Mouse (Mus musculus): ENCODE data around the gene Ifitm2. TPM values are rescaled to one million over a fixed set of nuclear protein-coding genes. Genes with fewer than 3 reads are reported as not detected.

Gene Ifitm2
- polyA plus RNA-seq, 1 experiment from 2014 or later, result 991 TPM

- Histone ChIP-seq H3K4me2 (replicated peaks; ENCODE audit: low read depth, low read length) (no peak overlapping the region), H3K4me1 (ENCODE audit: insufficient read depth, low read length) (0 out of 2 replicates have a peak, but pooled peaks cover 3% of the 10 kb centered on the region), H3K4me3 (ENCODE audit: low read length) (no peak overlapping the region), H3K27ac (ENCODE audit: low read length) (peak overlapping the region; percentile 73), H3K9ac (replicated peaks; ENCODE audit: low read length) (no peak overlapping the region), H3K36me3 (ENCODE audit: insufficient read depth, low read length) (no peaks in the 10 kb centered on the region), H3K27me3 (ENCODE audit: insufficient read depth, low read length) (no peaks in the 10 kb centered on the region), H3K9me3 (ENCODE audit: low read length) (no peaks in the 10 kb centered on the region)
- ATAC-seq (ENCODE audit: low FRiP score, low TSS enrichment), result peak; percentile 60
- WGBS, result 54% methylated on average over 5 of the region's 5 CpGs
These were observed 42.8 kb downstream of the Ifitm2 start for GRCm38 (mm10) chr7:140912846-140913482.

GRCm38 (mm10) chr7:140912293-140912692 lies 43.5 kb downstream of the Ifitm2 start:
- Histone ChIP-seq H3K9ac (replicated peaks; ENCODE audit: low read length) (0 out of 2 replicates have a peak overlapping the region, but pooled peaks have one; percentile 18), H3K4me3 (ENCODE audit: low read length) (no peak overlapping the region), H3K4me1 (ENCODE audit: insufficient read depth, low read length) (0 out of 2 replicates have a peak, but pooled peaks cover 3% of the 10 kb centered on the region), H3K4me2 (replicated peaks; ENCODE audit: low read depth, low read length) (no peak overlapping the region), H3K27me3 (ENCODE audit: insufficient read depth, low read length) (no peaks in the 10 kb centered on the region), H3K9me3 (ENCODE audit: low read length) (no peaks in the 10 kb centered on the region), H3K27ac (ENCODE audit: low read length) (peak overlapping the region; percentile 73), H3K36me3 (ENCODE audit: insufficient read depth, low read length) (no peaks in the 10 kb centered on the region)
- WGBS, result 63% methylated on average over 3 of the region's 3 CpGs
- ATAC-seq (ENCODE audit: low FRiP score, low TSS enrichment), result no peak

GRCm38 (mm10) chr7:140908634-140909107 lies 47.1 kb downstream of the Ifitm2 start:
- Histone ChIP-seq H3K9me3 (ENCODE audit: low read length) (no peaks in the 10 kb centered on the region), H3K27me3 (ENCODE audit: insufficient read depth, low read length) (no peaks in the 10 kb centered on the region), H3K9ac (replicated peaks; ENCODE audit: low read length) (0 out of 2 replicates have a peak overlapping the region, but pooled peaks have one; percentile 9), H3K36me3 (ENCODE audit: insufficient read depth, low read length) (no peaks in the 10 kb centered on the region), H3K27ac (ENCODE audit: low read length) (no peak overlapping the region), H3K4me3 (ENCODE audit: low read length) (peak overlapping the region; percentile 40), H3K4me2 (replicated peaks; ENCODE audit: low read depth, low read length) (peak overlapping the region; percentile 54), H3K4me1 (ENCODE audit: insufficient read depth, low read length) (0 out of 2 replicates have a peak, but pooled peaks cover 3% of the 10 kb centered on the region)
- WGBS, result under 1% methylated on average over 19 of the region's 19 CpGs
- peak; percentile 86 for ATAC-seq (ENCODE audit: low FRiP score, low TSS enrichment)

- H3K4me3 ChIP-seq (ENCODE audit: low read length), result no peak overlapping the region
- no peaks in the 10 kb centered on the region for H3K9me3 ChIP-seq (ENCODE audit: low read length)
- no peak overlapping the region for H3K9ac ChIP-seq (replicated peaks; ENCODE audit: low read length)
- H3K4me1 ChIP-seq (ENCODE audit: insufficient read depth, low read length), result 0 out of 2 replicates have a peak, but pooled peaks cover 3% of the 10 kb centered on the region
- no peak for ATAC-seq (ENCODE audit: low FRiP score, low TSS enrichment)
- 43% methylated on average over 7 of the region's 7 CpGs for WGBS
- no peak overlapping the region for H3K27ac ChIP-seq (ENCODE audit: low read length)
- H3K4me2 ChIP-seq (replicated peaks; ENCODE audit: low read depth, low read length), result no peak overlapping the region
- no peaks in the 10 kb centered on the region for H3K36me3 ChIP-seq (ENCODE audit: insufficient read depth, low read length)
- no peaks in the 10 kb centered on the region for H3K27me3 ChIP-seq (ENCODE audit: insufficient read depth, low read length)
These were observed 47.6 kb downstream of the Ifitm2 start for GRCm38 (mm10) chr7:140908181-140908580.

- 84% methylated on average over 7 of the region's 7 CpGs for WGBS
- no peaks in the 10 kb centered on the region for H3K9me3 ChIP-seq (ENCODE audit: low read length)
- H3K4me2 ChIP-seq (replicated peaks; ENCODE audit: low read depth, low read length), result no peak overlapping the region
- H3K4me1 ChIP-seq (ENCODE audit: insufficient read depth, low read length), result peaks cover 7% of the 10 kb centered on the region; the same call in 1 of the 2 replicates
- no peaks in the 10 kb centered on the region for H3K36me3 ChIP-seq (ENCODE audit: insufficient read depth, low read length)
- no peak overlapping the region for H3K27ac ChIP-seq (ENCODE audit: low read length)
- no peak overlapping the region for H3K4me3 ChIP-seq (ENCODE audit: low read length)
- H3K27me3 ChIP-seq (ENCODE audit: insufficient read depth, low read length), result no peaks in the 10 kb centered on the region
- no peak overlapping the region for H3K9ac ChIP-seq (replicated peaks; ENCODE audit: low read length)
- ATAC-seq (ENCODE audit: low FRiP score, low TSS enrichment), result no peak
These were observed 48.1 kb downstream of the Ifitm2 start for GRCm38 (mm10) chr7:140907697-140908096.

GRCm38 (mm10) chr7:140907131-140907530 lies 48.7 kb downstream of the Ifitm2 start:
- no peak overlapping the region for H3K4me2 ChIP-seq (replicated peaks; ENCODE audit: low read depth, low read length)
- no peak for ATAC-seq (ENCODE audit: low FRiP score, low TSS enrichment)
- H3K27ac ChIP-seq (ENCODE audit: low read length), result no peak overlapping the region
- 77% methylated on average over 13 of the region's 13 CpGs for WGBS
- no peaks in the 10 kb centered on the region for H3K36me3 ChIP-seq (ENCODE audit: insufficient read depth, low read length)
- no peaks in the 10 kb centered on the region for H3K9me3 ChIP-seq (ENCODE audit: low read length)
- no peak overlapping the region for H3K9ac ChIP-seq (replicated peaks; ENCODE audit: low read length)
- peaks cover 7% of the 10 kb centered on the region; the same call in 1 of the 2 replicates for H3K4me1 ChIP-seq (ENCODE audit: insufficient read depth, low read length)
- no peak overlapping the region for H3K4me3 ChIP-seq (ENCODE audit: low read length)
- no peaks in the 10 kb centered on the region for H3K27me3 ChIP-seq (ENCODE audit: insufficient read depth, low read length)

- no peak overlapping the region for H3K4me2 ChIP-seq (replicated peaks; ENCODE audit: low read depth, low read length)
- no peaks in the 10 kb centered on the region for H3K9me3 ChIP-seq (ENCODE audit: low read length)
- H3K4me3 ChIP-seq (ENCODE audit: low read length), result no peak overlapping the region
- H3K4me1 ChIP-seq (ENCODE audit: insufficient read depth, low read length), result peaks cover 7% of the 10 kb centered on the region; the same call in 1 of the 2 replicates
- peak overlapping the region; percentile 55; the same call in 1 of the 2 replicates for H3K27ac ChIP-seq (ENCODE audit: low read length)
- H3K36me3 ChIP-seq (ENCODE audit: insufficient read depth, low read length), result no peaks in the 10 kb centered on the region
- ATAC-seq (ENCODE audit: low FRiP score, low TSS enrichment), result no peak
- H3K27me3 ChIP-seq (ENCODE audit: insufficient read depth, low read length), result no peaks in the 10 kb centered on the region
- WGBS, result 75% methylated on average over 2 of the region's 2 CpGs
- no peak overlapping the region for H3K9ac ChIP-seq (replicated peaks; ENCODE audit: low read length)
These were observed 50.1 kb downstream of the Ifitm2 start for GRCm38 (mm10) chr7:140905642-140906081.

Other genes with a start within 250 kb of the Ifitm2 start
- 1.4 and 1.8 TPM in 2 replicates for gene Cyp2e1, start 192.2 kb downstream of the Ifitm2 start, polyA plus RNA-seq (2015; fragmentation: Nextera tagmentation; extraction: Ambion mirVana)
- gene Syce1, start 168.1 kb downstream of the Ifitm2 start, polyA plus RNA-seq (2015; fragmentation: Nextera tagmentation; extraction: Ambion mirVana), result 0.25 and 0.37 TPM in 2 replicates
- gene Zfp941, start 133.8 kb downstream of the Ifitm2 start, polyA plus RNA-seq (2015; fragmentation: Nextera tagmentation; extraction: Ambion mirVana), result 1.4 and 1.6 TPM in 2 replicates
- gene Urah, start 121.0 kb downstream of the Ifitm2 start, polyA plus RNA-seq (2015; fragmentation: Nextera tagmentation; extraction: Ambion mirVana), result 0.49 and 0.92 TPM in 2 replicates
- gene Scgb1c1, start 110.4 kb downstream of the Ifitm2 start, polyA plus RNA-seq (2015; fragmentation: Nextera tagmentation; extraction: Ambion mirVana), result not detected in 2 replicates
- 0.12 TPM in 1 of 2 replicates, not detected in the other for gene Odf3, start 108.2 kb downstream of the Ifitm2 start, polyA plus RNA-seq (2015; fragmentation: Nextera tagmentation; extraction: Ambion mirVana)
- not detected in 2 replicates for gene Gm45785, start 99.7 kb downstream of the Ifitm2 start, polyA plus RNA-seq (2015; fragmentation: Nextera tagmentation; extraction: Ambion mirVana)
- gene Ric8a, start 99.0 kb downstream of the Ifitm2 start, polyA plus RNA-seq (2015; fragmentation: Nextera tagmentation; extraction: Ambion mirVana), result 69.7 and 73.6 TPM in 2 replicates
- 41.7 and 42.1 TPM in 2 replicates for gene Bet1l, start 98.4 kb downstream of the Ifitm2 start, polyA plus RNA-seq (2015; fragmentation: Nextera tagmentation; extraction: Ambion mirVana)
- gene Psmd13, start 74.0 kb downstream of the Ifitm2 start, polyA plus RNA-seq (2015; fragmentation: Nextera tagmentation; extraction: Ambion mirVana), result 242 and 246 TPM in 2 replicates
- 41.5 and 42.6 TPM in 2 replicates for gene Sirt3, start 73.7 kb downstream of the Ifitm2 start, polyA plus RNA-seq (2015; fragmentation: Nextera tagmentation; extraction: Ambion mirVana)
- 1.4 and 2.6 TPM in 2 replicates for gene Cox8b, start 55.5 kb downstream of the Ifitm2 start, polyA plus RNA-seq (2015; fragmentation: Nextera tagmentation; extraction: Ambion mirVana)
- 1.9 and 2.2 TPM in 2 replicates for gene Nlrp6, start 35.1 kb downstream of the Ifitm2 start, polyA plus RNA-seq (2015; fragmentation: Nextera tagmentation; extraction: Ambion mirVana)
- gene Pgghg, start 14.6 kb downstream of the Ifitm2 start, polyA plus RNA-seq (2015; fragmentation: Nextera tagmentation; extraction: Ambion mirVana), result 25.3 and 26.6 TPM in 2 replicates
- 4.2 and 5.8 TPM in 2 replicates for gene Ifitm5, start 5.7 kb downstream of the Ifitm2 start, polyA plus RNA-seq (2015; fragmentation: Nextera tagmentation; extraction: Ambion mirVana)
- gene Gm45717, start 50 bp downstream of the Ifitm2 start, polyA plus RNA-seq (2015; fragmentation: Nextera tagmentation; extraction: Ambion mirVana), result 0.76 TPM in 1 of 2 replicates, not detected in the other
- 64.6 and 72.4 TPM in 2 replicates for gene Ifitm1, start 11.2 kb upstream of the Ifitm2 start, polyA plus RNA-seq (2015; fragmentation: Nextera tagmentation; extraction: Ambion mirVana)
- 210 and 234 TPM in 2 replicates for gene Ifitm3, start 54.8 kb upstream of the Ifitm2 start, polyA plus RNA-seq (2015; fragmentation: Nextera tagmentation; extraction: Ambion mirVana)
- gene Ifitm6, start 61.9 kb upstream of the Ifitm2 start, polyA plus RNA-seq (2015; fragmentation: Nextera tagmentation; extraction: Ambion mirVana), result 0.94 and 1.5 TPM in 2 replicates
- not detected in 2 replicates for gene Gm17387, start 73.1 kb upstream of the Ifitm2 start, polyA plus RNA-seq (2015; fragmentation: Nextera tagmentation; extraction: Ambion mirVana)
- 13.2 and 13.9 TPM in 2 replicates for gene B4galnt4, start 105.1 kb upstream of the Ifitm2 start, polyA plus RNA-seq (2015; fragmentation: Nextera tagmentation; extraction: Ambion mirVana)
- 9.2 and 10.5 TPM in 2 replicates for gene Pkp3, start 122.2 kb upstream of the Ifitm2 start, polyA plus RNA-seq (2015; fragmentation: Nextera tagmentation; extraction: Ambion mirVana)
- gene Sigirr, start 144.6 kb upstream of the Ifitm2 start, polyA plus RNA-seq (2015; fragmentation: Nextera tagmentation; extraction: Ambion mirVana), result 37.7 and 45.2 TPM in 2 replicates
- gene Ano9, start 161.8 kb upstream of the Ifitm2 start, polyA plus RNA-seq (2015; fragmentation: Nextera tagmentation; extraction: Ambion mirVana), result 8.0 and 8.6 TPM in 2 replicates
- 85.5 and 86.7 TPM in 2 replicates for gene Ptdss2, start 166.4 kb upstream of the Ifitm2 start, polyA plus RNA-seq (2015; fragmentation: Nextera tagmentation; extraction: Ambion mirVana)
- gene Rnh1, start 216.9 kb upstream of the Ifitm2 start, polyA plus RNA-seq (2015; fragmentation: Nextera tagmentation; extraction: Ambion mirVana), result 141 and 155 TPM in 2 replicates
- gene Hras, start 238.0 kb upstream of the Ifitm2 start, polyA plus RNA-seq (2015; fragmentation: Nextera tagmentation; extraction: Ambion mirVana), result 40.3 and 78.3 TPM in 2 replicates
- 13.5 and 15.1 TPM in 2 replicates for gene Lrrc56, start 238.2 kb upstream of the Ifitm2 start, polyA plus RNA-seq (2015; fragmentation: Nextera tagmentation; extraction: Ambion mirVana)

Data from kidney, embryonic 16.5 days (tissue).